Mouse (Mus musculus) cerebellum, postnatal 10 days (tissue): ENCODE measurements around the gene 2300002M23Rik.

Experiments used
- DNase-seq, 2 experiments: peaks; one replicate each; pipeline ENCODE4 v3.0.0; 2021; ENCODE audit warnings: mixed read lengths in 2 of 2

Gene 2300002M23Rik

DNA sequence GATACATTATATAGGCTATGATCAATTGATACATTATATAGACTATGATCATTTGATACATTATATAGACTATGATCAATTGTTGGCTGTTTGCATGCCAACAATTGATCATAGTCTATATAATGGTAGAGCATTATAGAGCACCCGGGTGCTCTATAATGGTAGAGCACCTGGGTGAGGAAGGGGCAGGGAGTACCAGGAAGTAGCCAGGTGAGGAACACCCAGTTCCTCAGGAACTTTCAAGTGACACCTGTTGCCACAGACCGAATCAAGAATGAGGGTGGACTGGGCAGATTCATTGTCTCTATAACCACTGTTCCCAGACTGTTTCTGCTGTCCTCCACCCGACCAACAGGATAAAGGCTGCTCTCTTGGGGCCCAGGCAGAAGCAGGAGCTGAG lies at the start of gene 2300002M23Rik:
Gene 2300002M23Rik, plus strand, starts transcription at position 301 of the 400 bp plus-strand sequence.
- DNase-seq: no peak

DNA sequence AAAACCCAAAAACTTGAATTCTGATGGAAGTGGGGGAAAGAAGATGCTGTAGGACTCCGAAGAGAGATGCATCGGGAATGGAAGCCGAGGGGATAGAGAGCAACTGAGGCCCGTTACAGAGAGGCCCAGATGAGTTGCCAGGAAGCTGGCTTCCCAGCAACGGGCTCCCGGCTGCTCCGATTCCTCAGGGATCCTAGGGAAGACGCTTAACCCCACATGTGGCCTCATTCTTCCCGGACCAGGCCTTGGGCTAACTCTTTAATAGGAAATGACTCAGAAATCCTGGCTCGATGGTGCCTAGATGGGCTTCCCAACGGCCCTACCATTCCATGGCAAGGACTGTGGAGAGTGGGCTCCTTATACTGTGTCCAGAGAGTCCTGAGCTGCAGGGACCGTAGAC lies 49.7 kb upstream of the 2300002M23Rik start:
- peak in 1 of 2 experiments; percentile 13 for DNase-seq

DNA sequence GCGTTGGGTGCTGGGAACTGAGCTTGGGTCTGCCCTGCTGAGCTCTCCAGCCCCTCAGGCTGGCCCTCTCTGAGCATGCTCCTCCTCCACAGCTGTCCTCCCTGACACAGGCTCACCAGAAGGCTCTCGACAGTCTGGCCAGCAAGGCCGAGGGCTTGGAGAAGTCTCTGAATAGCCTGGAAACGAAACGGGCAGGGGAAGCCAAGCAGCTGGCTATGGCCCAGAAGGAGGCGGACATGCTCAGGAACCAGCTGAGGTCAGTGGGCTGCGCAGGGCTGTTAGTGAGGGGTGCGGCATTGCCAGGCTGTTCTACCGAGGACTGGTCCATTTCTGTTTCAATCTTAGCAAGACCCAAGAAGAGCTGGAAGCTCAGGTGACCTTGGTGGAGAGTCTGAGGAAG lies 42.9 kb upstream of the 2300002M23Rik start:
- peak; percentile 72 to 75 for DNase-seq

- no peak for DNase-seq
These were observed 40.6 kb upstream of the 2300002M23Rik start for GRCm38 (mm10) chr17:35526644-35527043.

GRCm38 (mm10) chr17:35532360-35532759 lies 34.9 kb upstream of the 2300002M23Rik start:
- peak in 1 of 2 experiments; percentile 5 for DNase-seq

DNA sequence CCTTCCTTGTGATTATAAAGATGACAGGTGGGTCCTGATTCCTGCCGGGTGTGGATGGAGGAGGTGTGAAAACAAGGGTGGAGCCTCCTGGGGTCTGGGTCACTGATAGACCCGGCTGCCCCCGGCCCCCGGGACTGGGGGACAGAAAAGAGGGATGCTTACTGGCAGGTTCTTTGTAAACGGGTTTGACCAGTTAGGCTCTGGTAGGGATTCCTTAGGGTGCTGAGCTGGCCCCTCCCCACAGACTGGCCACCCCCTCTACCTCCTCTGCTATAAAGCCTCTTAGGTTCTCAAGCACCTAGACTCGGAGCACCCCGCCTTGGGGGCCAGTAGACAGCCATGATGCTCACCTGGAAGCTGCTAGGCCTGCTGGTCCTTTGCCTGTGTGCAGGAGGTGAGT lies 34.3 kb upstream of the 2300002M23Rik start, which contains the start of gene Psors1c2:
Gene Psors1c2, plus strand, starts transcription at position 301 of the 400 bp plus-strand sequence.
- DNase-seq: no peak

GRCm38 (mm10) chr17:35534343-35534742 lies 32.9 kb upstream of the 2300002M23Rik start:
- DNase-seq: peak; percentile 90 to 93

- no peak for DNase-seq
These were observed 29.8 kb upstream of the 2300002M23Rik start for GRCm38 (mm10) chr17:35537421-35537820.

- DNase-seq: no peak
These were observed 28.8 kb upstream of the 2300002M23Rik start for GRCm38 (mm10) chr17:35538476-35538875.

GRCm38 (mm10) chr17:35539540-35539939 lies 27.7 kb upstream of the 2300002M23Rik start:
- DNase-seq: no peak

- DNase-seq: no peak
These were observed 24.4 kb upstream of the 2300002M23Rik start for GRCm38 (mm10) chr17:35542761-35543411.

DNA sequence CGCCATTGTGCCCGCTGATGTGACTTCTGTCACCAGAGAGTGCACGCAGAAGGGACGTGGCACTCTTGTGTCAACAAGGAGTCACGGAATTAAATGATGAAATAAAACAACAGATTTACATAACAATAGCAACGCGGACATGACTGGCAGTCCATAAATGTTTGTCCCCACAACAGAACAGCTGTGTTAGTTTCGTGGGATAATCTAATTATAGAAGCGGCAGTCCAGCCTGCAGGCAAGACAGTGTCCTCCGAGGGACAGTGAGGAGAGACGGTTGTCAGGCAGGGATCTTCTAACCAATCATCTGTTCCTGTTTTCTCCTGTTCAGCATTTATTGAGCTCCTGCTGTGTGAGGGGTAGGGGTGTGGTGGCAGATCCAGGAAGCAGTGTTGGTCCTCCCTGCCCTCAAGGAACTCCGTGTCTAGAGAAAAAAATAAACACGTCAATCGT lies 23.8 kb upstream of the 2300002M23Rik start:
- DNase-seq: no peak

DNA sequence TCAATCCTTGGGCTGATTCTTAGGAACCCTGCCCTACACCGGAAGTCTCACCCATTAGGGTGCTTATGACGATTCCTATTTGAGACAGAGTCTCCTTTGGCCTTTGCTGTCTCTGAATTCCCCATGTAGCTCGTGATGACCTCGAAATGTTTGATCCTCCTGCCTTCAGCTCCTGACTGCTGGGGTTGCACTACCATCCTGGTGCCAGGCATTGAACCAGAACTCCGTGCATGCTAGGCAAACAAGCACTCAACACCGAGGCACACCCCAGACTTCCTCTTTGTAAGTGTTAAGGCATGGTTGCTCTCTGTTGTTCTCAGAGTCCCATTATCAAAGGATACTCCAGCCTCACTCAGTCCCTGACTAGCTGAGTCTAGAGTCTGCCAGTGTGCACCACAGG lies 23.2 kb upstream of the 2300002M23Rik start:
- no peak for DNase-seq

DNA sequence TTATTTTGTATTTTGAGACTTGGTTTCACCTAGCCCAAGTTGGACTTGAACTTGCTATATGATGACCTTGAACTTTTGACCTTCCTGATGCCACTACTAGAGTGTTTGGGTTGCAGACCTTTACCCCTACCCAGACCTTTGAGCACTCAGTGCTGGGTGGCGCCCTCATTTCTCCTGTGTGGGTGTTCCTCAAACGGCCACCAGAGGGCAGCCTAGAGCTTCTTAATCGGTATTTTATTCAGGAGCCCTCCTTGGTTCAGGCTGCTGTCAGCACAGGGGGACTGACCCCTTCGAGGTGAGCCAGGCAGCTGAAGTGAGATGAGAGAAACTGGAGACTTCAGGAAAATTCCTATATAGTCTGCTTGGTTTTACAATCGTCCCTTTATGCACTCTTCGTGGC lies 22.6 kb upstream of the 2300002M23Rik start:
- peak; percentile 76 to 85 for DNase-seq

GRCm38 (mm10) chr17:35547465-35547864 lies 19.8 kb upstream of the 2300002M23Rik start:
- DNase-seq: no peak

DNA sequence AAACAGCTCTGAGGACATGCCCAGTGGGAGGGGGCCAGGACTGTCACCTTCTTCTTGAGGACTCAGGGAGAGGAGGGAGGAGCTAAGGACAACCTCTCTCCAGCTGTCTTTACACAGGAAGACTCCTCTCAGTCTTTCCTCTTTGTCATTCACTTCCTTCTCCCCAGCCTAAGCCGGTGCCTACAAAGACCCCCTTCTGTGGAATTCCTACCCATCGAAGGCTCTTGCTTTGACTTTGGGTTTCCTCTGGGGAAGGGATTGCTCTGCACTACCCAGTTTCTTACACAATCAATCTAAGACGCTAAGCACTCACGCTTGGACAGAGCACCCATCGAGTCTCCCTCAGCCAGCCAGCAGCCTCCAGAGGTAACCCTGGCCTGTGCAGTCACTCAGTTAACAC lies 18.6 kb upstream of the 2300002M23Rik start:
- no peak for DNase-seq

DNA sequence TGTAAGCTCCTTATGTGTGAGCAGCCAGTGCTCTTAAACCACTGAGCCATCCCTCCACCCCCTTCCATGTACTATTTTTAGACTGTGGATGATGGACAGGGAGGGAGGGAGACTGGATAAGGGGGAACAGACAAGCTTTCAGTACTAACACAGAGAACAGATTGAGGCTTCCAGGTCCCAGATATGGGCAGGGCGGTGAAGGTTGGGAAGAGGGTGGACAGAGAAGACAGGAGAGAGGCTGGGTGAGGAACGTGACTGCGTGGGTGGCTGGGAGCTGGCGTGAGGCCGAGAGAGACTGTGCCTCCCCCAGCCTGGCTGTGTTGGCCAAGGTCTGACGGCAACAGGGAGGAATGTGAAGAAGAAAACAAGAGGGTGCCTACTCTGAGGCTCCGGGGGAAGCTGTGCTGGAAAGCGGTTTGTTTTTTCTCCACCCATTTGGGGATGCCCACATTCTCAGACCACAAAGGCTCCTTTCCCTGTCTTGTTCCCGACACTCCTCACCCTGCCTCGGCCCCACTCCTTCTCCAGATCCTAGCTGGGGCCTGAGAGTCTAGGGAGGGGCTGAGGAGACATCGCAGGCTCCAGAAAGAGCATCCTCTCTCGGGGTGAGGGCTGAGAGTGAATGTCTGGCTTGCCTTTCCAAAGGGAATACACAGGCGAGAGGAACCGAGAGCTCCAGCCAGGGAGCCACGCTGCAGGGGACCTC lies 17.7 kb upstream of the 2300002M23Rik start:
- DNase-seq: peak; percentile 88 to 91

- no peak for DNase-seq
These were observed 17.1 kb upstream of the 2300002M23Rik start for GRCm38 (mm10) chr17:35550143-35550494.

DNA sequence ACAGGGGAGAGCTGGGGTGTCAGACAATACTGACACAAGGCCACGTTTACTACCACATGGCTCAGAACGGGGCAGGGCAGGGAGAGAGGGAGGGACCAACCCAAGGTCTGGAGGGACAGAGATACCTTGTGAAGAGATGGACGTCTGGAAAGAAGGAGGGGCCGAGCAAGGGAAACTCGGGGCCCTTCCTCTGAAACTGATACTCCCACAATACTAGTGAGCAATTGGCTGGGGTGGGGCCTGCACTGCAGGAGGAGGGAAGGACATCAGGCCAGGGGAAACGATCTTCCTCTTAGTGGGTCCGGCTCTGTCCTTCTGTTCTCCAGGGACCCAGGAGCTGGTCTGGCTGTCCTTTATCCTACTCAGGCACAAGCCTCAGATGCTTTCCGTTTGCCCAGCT lies 16.4 kb upstream of the 2300002M23Rik start:
- no peak for DNase-seq

- DNase-seq: no peak
These were observed 15.3 kb upstream of the 2300002M23Rik start, which contains the start of gene Cdsn for GRCm38 (mm10) chr17:35551881-35552414. TSS of gene Cdsn (plus strand) at chr17:35552128.

GRCm38 (mm10) chr17:35554321-35554720 lies 12.9 kb upstream of the 2300002M23Rik start:
- no peak for DNase-seq

DNA sequence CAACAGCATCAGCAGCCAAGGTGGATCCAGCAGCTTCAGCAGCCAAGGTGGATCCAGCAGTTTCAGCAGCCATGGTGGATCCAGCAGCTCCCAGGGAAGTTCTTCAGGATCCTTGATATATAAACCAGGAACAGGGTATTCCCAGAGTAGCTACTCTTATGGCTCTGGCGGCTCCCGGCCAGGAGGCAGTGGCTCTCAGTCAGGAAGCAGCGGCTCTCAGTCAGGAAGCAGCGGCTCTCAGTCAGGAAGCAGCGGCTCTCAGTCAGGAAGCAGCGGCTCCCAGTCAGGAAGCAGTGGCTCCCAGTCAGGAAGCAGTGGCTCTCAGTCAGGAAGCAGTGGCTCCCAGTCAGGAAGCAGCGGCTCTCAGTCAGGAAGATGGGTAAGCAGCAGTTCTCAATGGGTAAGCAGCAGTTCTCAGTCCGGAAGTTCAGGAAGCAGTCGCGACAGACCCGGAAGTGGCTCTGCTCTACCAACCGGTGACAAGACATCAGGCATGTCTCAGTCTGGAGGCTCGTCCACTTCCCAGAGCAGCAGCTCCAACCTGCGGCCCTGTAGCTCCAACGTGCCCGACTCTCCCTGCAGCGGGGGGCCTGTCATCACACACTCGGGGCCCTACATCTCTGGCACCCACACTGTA lies 12.4 kb upstream of the 2300002M23Rik start:
- no peak for DNase-seq

DNA sequence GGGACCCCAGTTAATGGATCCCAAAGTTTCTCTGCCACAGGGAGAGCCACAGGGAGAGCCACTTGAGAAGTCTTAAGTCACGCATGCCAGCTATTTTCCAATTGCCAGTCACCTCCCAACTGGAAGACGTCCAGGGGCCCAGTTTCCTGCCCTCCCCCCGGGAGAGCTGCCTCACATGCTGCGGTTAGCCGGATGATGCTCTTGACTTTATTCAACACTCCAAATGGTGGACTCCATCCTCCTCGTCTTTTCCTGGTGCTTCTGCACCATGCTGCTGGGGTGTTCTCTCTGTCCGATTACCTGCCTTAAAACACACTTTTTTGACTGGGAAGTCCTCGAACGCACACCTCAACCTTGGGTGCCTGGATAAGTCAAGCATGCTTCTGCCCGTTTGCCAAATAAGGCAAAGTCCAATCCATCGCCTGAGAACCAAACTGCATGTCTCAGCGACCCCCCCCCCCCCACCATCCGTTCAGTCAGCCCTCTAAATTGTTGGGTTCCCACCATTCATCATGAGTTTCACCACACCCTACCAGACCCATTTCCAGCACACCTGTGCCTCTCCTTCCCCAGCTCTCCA lies 11.0 kb upstream of the 2300002M23Rik start:
- no peak for DNase-seq
